Mouse (Mus musculus) intestine, embryonic 14.5 days (tissue): ENCODE measurements around the gene Gm13272. TPM values are rescaled to one million over a fixed set of nuclear protein-coding genes. Genes with fewer than 3 reads are reported as not detected.
"Not testable (repeated sequence)": the region's sequence is repeated elsewhere in the genome, so short reads cannot be mapped to it uniquely, and the experiment has no call there.

Source experiments
- ATAC-seq: fragments of 200-750 bp; cut with Nextera tagmentation; replicated peaks from 2 replicates; pipeline ENCODE4 v1.8.0; 2017; ENCODE audit warnings: low read depth, moderate number of reproducible peaks, moderate TSS enrichment, moderate library complexity; ENCODE audit not compliant: low FRiP score, low TSS enrichment
- DNase-seq: peaks from one replicate; pipeline ENCODE4 v3.0.0-alpha.2; 2018; ENCODE audit warnings: low spot score
- H3K27ac ChIP-seq: fragments of 300-500 bp; sonication (generic); 2 replicates; pipeline ENCODE4 v1.5.1; 2014; ENCODE audit warnings: low read depth, mild to moderate bottlenecking, control low read depth
- H3K27me3 ChIP-seq: fragments of 300-500 bp; sonication (generic); replicated peaks from 2 replicates; pipeline ENCODE4 v1.6.1; 2014; ENCODE audit warnings: low read length, control low read depth; ENCODE audit not compliant: control insufficient read depth, insufficient read depth
- H3K36me3 ChIP-seq: fragments of 300-500 bp; sonication (generic); 2 replicates; pipeline ENCODE4 v1.6.1; 2014; ENCODE audit warnings: low read length, control low read depth; ENCODE audit not compliant: control insufficient read depth, insufficient read depth
- H3K4me1 ChIP-seq: fragments of 300-500 bp; sonication (generic); replicated peaks from 2 replicates; pipeline ENCODE4 v1.6.1; 2014; ENCODE audit warnings: low read length, control low read depth, mixed read lengths; ENCODE audit not compliant: control insufficient read depth, insufficient read depth
- H3K4me2 ChIP-seq: fragments of 300-500 bp; sonication (generic); 2 replicates; pipeline ENCODE4 v1.6.1; 2014; ENCODE audit warnings: low read length
- H3K4me3 ChIP-seq: fragments of 300-500 bp; sonication (generic); 2 replicates; pipeline ENCODE4 v1.5.1; 2014; ENCODE audit warnings: low read depth, low read length, control low read depth, mixed read lengths
- H3K9ac ChIP-seq: fragments of 300-500 bp; sonication (generic); 2 replicates; pipeline ENCODE4 v1.6.1; 2014; ENCODE audit warnings: mild to moderate bottlenecking, low read length
- H3K9me3 ChIP-seq: fragments of 300-500 bp; sonication (generic); 2 replicates; pipeline ENCODE4 v1.6.1; 2016; ENCODE audit warnings: low read length, control low read depth; ENCODE audit not compliant: control insufficient read depth
- WGBS: fragments of 180-500 bp; shearing (Covaris S2); extraction: QIAGEN DNeasy Blood & Tissue Kit; methylation state at CpG from one replicate; pipeline ENCODE4 v1.1.7; 2014; 5-methylcytosine and 5-hydroxymethylcytosine counted together
- polyA plus RNA-seq: library from polyadenylated mRNA; unstranded; fragments of >200 nt; fragmentation: Nextera tagmentation; extraction: Ambion mirVana; gene quantifications from 2 replicates; pipeline ENCODE4 v1.2.1, GENCODE M21; 2014

The Gm13272 gene
- polyA plus RNA-seq = 0.23 TPM in 1 of 2 replicates, not detected in the other

- not testable (repeated sequence) for H3K4me3 ChIP-seq, H3K36me3 ChIP-seq, DNase-seq, H3K27ac ChIP-seq, H3K9ac ChIP-seq, H3K4me1 ChIP-seq, ATAC-seq, H3K9me3 ChIP-seq, H3K4me2 ChIP-seq, H3K27me3 ChIP-seq
- WGBS = no CpG with 5 or more reads among the region's 29 CpGs
Observed at GRCm38 (mm10) chr4:88779550-88779949, at the start of gene Gm13272. Gm13272 (plus strand) TSS chr4:88779850.

GRCm38 (mm10) chr4:88738480-88738879 lies 41.2 kb upstream of the Gm13272 start:
- Histone ChIP-seq H3K9me3 (no peaks in the 10 kb centered on the region), H3K4me3 (no peak overlapping the region), H3K4me1 (peaks cover 7% of the 10 kb centered on the region; the same call in 1 of the 2 replicates), H3K9ac (no peak overlapping the region), H3K36me3 (no peaks in the 10 kb centered on the region), H3K27ac (no peak overlapping the region), H3K27me3 (no peaks in the 10 kb centered on the region), H3K4me2 (no peak overlapping the region)
- DNase-seq (peak; percentile 92), ATAC-seq (no peak)
- WGBS = 4% methylated on average over 2 of the region's 2 CpGs

- Histone ChIP-seq H3K27me3 (no peaks in the 10 kb centered on the region), H3K27ac (no peak overlapping the region), H3K4me3 (no peak overlapping the region), H3K9me3 (no peaks in the 10 kb centered on the region), H3K4me1 (peaks cover 7% of the 10 kb centered on the region; the same call in 1 of the 2 replicates), H3K9ac (no peak overlapping the region), H3K4me2 (no peak overlapping the region), H3K36me3 (no peaks in the 10 kb centered on the region)
- ATAC-seq (no peak), DNase-seq (no peak)
- 89% methylated on average over 6 of the region's 6 CpGs for WGBS
Observed at GRCm38 (mm10) chr4:88739036-88739435, 40.6 kb upstream of the Gm13272 start.

- Histone ChIP-seq H3K4me2 (no peak overlapping the region), H3K4me3 (no peak overlapping the region), H3K4me1 (peaks cover 7% of the 10 kb centered on the region; the same call in 1 of the 2 replicates), H3K36me3 (no peaks in the 10 kb centered on the region), H3K9ac (no peak overlapping the region), H3K27me3 (no peaks in the 10 kb centered on the region), H3K9me3 (no peaks in the 10 kb centered on the region), H3K27ac (no peak overlapping the region)
- no peak for ATAC-seq
- no peak for DNase-seq
- 92% methylated on average over 4 of the region's 4 CpGs for WGBS
Observed at GRCm38 (mm10) chr4:88741426-88741825, 38.2 kb upstream of the Gm13272 start.

GRCm38 (mm10) chr4:88742771-88743371 lies 36.8 kb upstream of the Gm13272 start:
- Histone ChIP-seq H3K4me2 (no peak overlapping the region), H3K9ac (no peak overlapping the region), H3K36me3 (no peaks in the 10 kb centered on the region), H3K27me3 (no peaks in the 10 kb centered on the region), H3K4me1 (peaks cover 7% of the 10 kb centered on the region; the same call in 1 of the 2 replicates), H3K9me3 (no peaks in the 10 kb centered on the region), H3K27ac (no peak overlapping the region), H3K4me3 (no peak overlapping the region)
- ATAC-seq = no peak
- 71% methylated on average over 7 of the region's 7 CpGs for WGBS
- no peak for DNase-seq

- Histone ChIP-seq H3K4me2 (no peak overlapping the region), H3K9me3 (no peaks in the 10 kb centered on the region), H3K4me1 (peaks cover 7% of the 10 kb centered on the region; the same call in 1 of the 2 replicates), H3K27ac (no peak overlapping the region), H3K27me3 (no peaks in the 10 kb centered on the region), H3K4me3 (no peak overlapping the region), H3K36me3 (no peaks in the 10 kb centered on the region), H3K9ac (no peak overlapping the region)
- DNase-seq = no peak
- ATAC-seq = no peak
- WGBS = 78% methylated on average over 3 of the region's 3 CpGs
Observed at GRCm38 (mm10) chr4:88744207-88744606, 35.4 kb upstream of the Gm13272 start.

GRCm38 (mm10) chr4:88749926-88750325 lies 29.7 kb upstream of the Gm13272 start:
- Histone ChIP-seq H3K9ac (no peak overlapping the region), H3K4me3 (no peak overlapping the region), H3K27me3 (no peaks in the 10 kb centered on the region), H3K9me3 (no peaks in the 10 kb centered on the region), H3K4me1 (no peaks in the 10 kb centered on the region), H3K4me2 (no peak overlapping the region), H3K36me3 (no peaks in the 10 kb centered on the region), H3K27ac (no peak overlapping the region)
- no peak for ATAC-seq
- WGBS = 54% methylated on average over 6 of the region's 6 CpGs
- no peak for DNase-seq

GRCm38 (mm10) chr4:88754818-88755340 lies 24.8 kb upstream of the Gm13272 start, which contains the start of gene Gm13271:
Gm13271 (plus strand) TSS chr4:88754868.
- ATAC-seq, H3K4me3 ChIP-seq, H3K9ac ChIP-seq, H3K36me3 ChIP-seq, H3K4me2 ChIP-seq, DNase-seq, H3K27ac ChIP-seq, H3K27me3 ChIP-seq, H3K9me3 ChIP-seq, H3K4me1 ChIP-seq: not testable (repeated sequence)
- 82% methylated on average over 15 of the region's 15 CpGs for WGBS
